Mouse (Mus musculus) heart, postnatal 0 days (tissue): ENCODE results near the gene Sele. TPM values are rescaled to one million over a fixed set of nuclear protein-coding genes. Genes with fewer than 3 reads are reported as not detected.

Experiments used
- ATAC-seq: fragments of 200-750 bp; cut with Nextera tagmentation; 2 replicates; pipeline ENCODE4 v1.8.0; 2017; ENCODE audit warnings: low read depth, moderate number of reproducible peaks, moderate library complexity; ENCODE audit not compliant: insufficient read depth
- DNase-seq: peaks from one replicate; pipeline ENCODE4 v3.0.0-alpha.2; 2016; ENCODE audit warnings: low spot score
- H3K27ac ChIP-seq: fragments of 300-500 bp; sonication (generic); 2 replicates; pipeline ENCODE4 v1.5.1; 2014; ENCODE audit warnings: low read depth, mild to moderate bottlenecking
- H3K27me3 ChIP-seq: fragments of 300-500 bp; sonication (generic); 2 replicates; pipeline ENCODE4 v1.6.1; 2014; ENCODE audit warnings: low read length, mixed read lengths; ENCODE audit not compliant: control insufficient read depth, insufficient read depth
- H3K36me3 ChIP-seq: fragments of 300-500 bp; sonication (generic); replicated peaks from 2 replicates; pipeline ENCODE4 v1.6.1; 2014; ENCODE audit warnings: low read length, mixed read lengths; ENCODE audit not compliant: control insufficient read depth, insufficient read depth
- H3K4me1 ChIP-seq: fragments of 300-500 bp; sonication (generic); 2 replicates; pipeline ENCODE4 v1.6.1; 2014; ENCODE audit warnings: antibody characterized with exemption; ENCODE audit not compliant: control insufficient read depth, insufficient read depth
- H3K4me2 ChIP-seq: fragments of 300-500 bp; sonication (generic); 2 replicates; pipeline ENCODE4 v1.6.1; 2014; ENCODE audit warnings: low read depth, mild to moderate bottlenecking, low read length, moderate library complexity
- H3K4me3 ChIP-seq: fragments of 300-500 bp; sonication (generic); 2 replicates; pipeline ENCODE4 v1.5.1; 2014; ENCODE audit warnings: low read depth, low read length
- H3K9ac ChIP-seq: fragments of 300-500 bp; sonication (generic); replicated peaks from 2 replicates; pipeline ENCODE4 v1.6.1; 2014; ENCODE audit warnings: low read depth, low read length, mixed read lengths
- H3K9me3 ChIP-seq: fragments of 300-500 bp; sonication (generic); replicated peaks from 2 replicates; pipeline ENCODE4 v1.6.1; 2016; ENCODE audit warnings: low read length; ENCODE audit not compliant: control insufficient read depth
- CTCF ChIP-seq: IDR thresholded peaks from 2 replicates; pipeline ENCODE4 v1.5.1; 2016; ENCODE audit warnings: antibody characterized with exemption, control low read depth, low read depth
- EP300 ChIP-seq: IDR thresholded peaks from 2 replicates; pipeline ENCODE4 v1.6.1; 2016; ENCODE audit warnings: antibody characterized with exemption, low read depth
- WGBS: fragments of 180-500 bp; shearing (Covaris S2); extraction: QIAGEN DNeasy Blood & Tissue Kit; methylation state at CpG from one replicate; pipeline ENCODE4 v1.1.7; 2014; 5-methylcytosine and 5-hydroxymethylcytosine counted together
- polyA plus RNA-seq: library from polyadenylated mRNA; unstranded; fragments of >200 nt; fragmentation: Nextera tagmentation; extraction: Ambion mirVana; gene quantifications from 2 replicates; pipeline ENCODE4 v1.2.1, GENCODE M21; 2015
- total RNA-seq: library from RNA; depleted of rRNA; stranded (reverse); fragments of >200 nt; gene quantifications from 2 replicates; pipeline ENCODE4 v1.2.3, GENCODE M21; 2014; ENCODE audit warnings: low replicate concordance

The Sele gene
- total and polyA plus RNA-seq, 2 experiments from 2014 or later: 2.4 to 6.1 TPM

DNA sequence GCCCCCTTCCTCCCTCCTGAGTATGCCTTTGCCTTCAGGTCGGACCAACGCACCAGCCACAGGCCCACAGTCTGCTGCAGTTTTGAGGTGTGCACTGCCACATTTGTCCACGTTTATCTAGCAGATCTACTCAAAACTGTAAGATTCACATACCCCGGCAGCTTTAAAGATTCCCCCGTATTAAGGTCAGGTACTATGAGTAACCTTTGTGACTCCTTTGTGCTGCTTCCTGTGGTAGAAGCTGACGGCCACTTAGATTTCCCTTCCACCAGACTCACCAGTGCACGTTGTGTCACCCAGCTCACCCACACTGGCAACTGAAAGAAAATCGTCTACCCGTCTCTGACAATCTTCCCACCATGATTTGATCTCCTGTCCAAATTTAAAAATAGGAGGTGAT, 25.1 kb downstream of the Sele start:
- Histone ChIP-seq H3K27ac (no peak overlapping the region), H3K4me3 (no peak overlapping the region), H3K27me3 (no peaks in the 10 kb centered on the region), H3K36me3 (no peaks in the 10 kb centered on the region), H3K9ac (no peak overlapping the region), H3K4me2 (no peak overlapping the region), H3K9me3 (no peaks in the 10 kb centered on the region), H3K4me1 (no peaks in the 10 kb centered on the region)
- ATAC-seq (no peak), DNase-seq (no peak)
- 79% methylated on average over 9 of the region's 9 CpGs for WGBS
- TF ChIP-seq EP300 (no peak), CTCF (no peak)

DNA sequence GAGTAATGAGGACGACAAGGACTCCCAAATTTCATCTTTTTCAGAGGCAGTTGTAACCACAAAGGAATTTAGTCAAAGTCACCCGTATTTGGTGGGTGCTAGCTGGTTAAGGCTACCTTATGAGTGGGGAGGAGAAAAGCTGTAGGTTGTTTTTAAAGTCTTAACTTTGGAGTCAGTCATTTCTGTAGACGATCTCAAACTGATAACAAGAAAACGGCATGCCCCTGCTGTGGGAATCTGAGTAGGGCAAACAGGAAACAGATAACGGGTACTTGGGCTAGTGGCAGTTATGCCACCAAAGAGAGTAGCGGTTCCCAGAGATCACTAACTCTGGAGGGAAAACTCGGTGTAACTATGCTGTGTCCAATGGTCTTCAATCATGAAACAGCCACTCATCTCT, 25.8 kb downstream of the Sele start:
- 60% methylated on average over 7 of the region's 7 CpGs for WGBS

DNA sequence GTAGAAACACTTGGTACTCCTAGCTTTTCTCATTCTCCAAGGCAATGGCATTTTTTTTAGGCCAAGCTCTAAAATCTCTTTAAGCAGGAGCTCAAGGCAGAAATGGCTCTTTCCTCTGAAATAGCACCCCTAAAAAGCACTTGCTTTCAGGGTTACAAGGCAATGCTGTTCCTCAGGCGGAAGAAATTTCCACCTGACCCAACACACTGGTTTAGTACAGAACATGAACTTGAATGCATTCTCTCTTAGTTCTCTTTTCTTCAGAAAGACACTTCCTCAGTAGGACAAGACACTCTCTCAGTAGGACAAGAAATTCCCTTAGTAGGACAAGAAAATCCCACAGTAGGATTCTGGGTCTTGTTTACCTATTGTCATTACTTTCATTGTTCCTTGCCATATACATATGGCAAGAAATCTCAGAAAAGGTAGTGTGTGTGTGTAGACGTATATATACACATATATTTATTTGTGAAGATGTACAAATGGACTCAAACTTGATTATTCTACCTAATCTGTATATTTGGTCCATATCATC, 26.6 kb downstream of the Sele start:
- TF ChIP-seq EP300 (no peak), CTCF (no peak)
- ATAC-seq: no peak

More for the DNA sequence above, 25.8 kb downstream of the Sele start:
- no peaks in the 10 kb centered on the region for H3K4me1 ChIP-seq
- no peak overlapping the region for H3K27ac ChIP-seq
- H3K4me3 ChIP-seq: no peak overlapping the region
- H3K9me3 ChIP-seq: no peaks in the 10 kb centered on the region
- DNase-seq (no peak), ATAC-seq (no peak)
- no peak overlapping the region for H3K4me2 ChIP-seq
- no peak for TF ChIP-seq EP300
- TF ChIP-seq CTCF: no peak
- H3K36me3 ChIP-seq: no peaks in the 10 kb centered on the region
- H3K9ac ChIP-seq: no peak overlapping the region
- no peaks in the 10 kb centered on the region for H3K27me3 ChIP-seq

DNA sequence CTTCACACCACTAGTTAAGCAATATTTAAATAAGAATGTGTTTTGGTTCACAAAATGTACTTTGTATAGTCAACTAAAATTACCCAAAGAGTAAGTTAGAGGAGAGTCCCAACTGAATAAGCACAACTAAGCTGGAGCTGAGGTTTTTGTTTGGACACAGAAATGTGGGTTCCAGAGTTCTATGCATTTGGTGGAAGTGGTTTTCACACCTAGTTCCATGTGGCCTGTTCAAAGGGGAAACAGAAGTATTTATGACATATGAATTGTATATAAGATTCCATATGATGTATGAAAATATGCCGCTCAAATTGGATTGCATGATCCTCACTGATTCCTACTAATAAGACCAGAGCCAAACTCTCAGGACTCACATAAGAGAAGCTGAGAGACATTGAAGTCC, 27.4 kb downstream of the Sele start:
- Histone ChIP-seq H3K4me2 (no peak overlapping the region), H3K4me1 (no peaks in the 10 kb centered on the region), H3K27me3 (no peaks in the 10 kb centered on the region), H3K36me3 (no peaks in the 10 kb centered on the region), H3K9ac (no peak overlapping the region), H3K9me3 (no peaks in the 10 kb centered on the region), H3K4me3 (no peak overlapping the region), H3K27ac (no peak overlapping the region)
- 86% methylated on average over 1 of the region's 1 CpGs for WGBS
- TF ChIP-seq CTCF (no peak), EP300 (no peak)
- no peak for DNase-seq
- no peak for ATAC-seq

More for the DNA sequence above, 26.6 kb downstream of the Sele start:
- DNase-seq: no peak
- Histone ChIP-seq H3K27ac (no peak overlapping the region), H3K9me3 (no peaks in the 10 kb centered on the region), H3K9ac (no peak overlapping the region), H3K27me3 (no peaks in the 10 kb centered on the region), H3K4me3 (no peak overlapping the region), H3K4me2 (no peak overlapping the region), H3K36me3 (no peaks in the 10 kb centered on the region), H3K4me1 (no peaks in the 10 kb centered on the region)
- WGBS: 77% methylated on average over 2 of the region's 2 CpGs

DNA sequence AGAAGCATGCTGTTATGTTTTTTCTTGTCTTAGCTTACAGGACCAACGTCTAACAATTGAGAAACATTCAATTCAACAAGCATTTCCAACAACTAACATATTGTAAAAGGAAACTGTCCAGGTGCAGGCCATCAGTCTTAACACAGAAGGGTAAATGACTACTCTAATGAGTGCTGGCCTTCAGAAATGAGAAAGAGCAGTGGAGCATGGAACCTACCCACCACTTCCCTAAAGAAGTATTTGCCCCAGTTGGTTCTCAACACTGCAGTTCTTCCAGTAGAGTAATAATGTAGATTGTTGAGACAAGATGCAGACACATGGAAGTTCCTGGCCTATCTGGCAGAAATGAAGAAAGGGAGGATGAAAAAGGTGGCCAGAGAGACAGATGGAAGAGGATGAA, 28.4 kb downstream of the Sele start:
- H3K27ac ChIP-seq: no peak overlapping the region
- H3K9me3 ChIP-seq: no peaks in the 10 kb centered on the region
- H3K27me3 ChIP-seq: no peaks in the 10 kb centered on the region
- TF ChIP-seq CTCF (no peak), EP300 (no peak)
- no peak overlapping the region for H3K4me3 ChIP-seq
- no peak for ATAC-seq
- no peak overlapping the region for H3K9ac ChIP-seq
- 29% methylated on average over 1 of the region's 1 CpGs for WGBS
- H3K4me2 ChIP-seq: no peak overlapping the region
- no peaks in the 10 kb centered on the region for H3K36me3 ChIP-seq
- DNase-seq: no peak
- no peaks in the 10 kb centered on the region for H3K4me1 ChIP-seq

DNA sequence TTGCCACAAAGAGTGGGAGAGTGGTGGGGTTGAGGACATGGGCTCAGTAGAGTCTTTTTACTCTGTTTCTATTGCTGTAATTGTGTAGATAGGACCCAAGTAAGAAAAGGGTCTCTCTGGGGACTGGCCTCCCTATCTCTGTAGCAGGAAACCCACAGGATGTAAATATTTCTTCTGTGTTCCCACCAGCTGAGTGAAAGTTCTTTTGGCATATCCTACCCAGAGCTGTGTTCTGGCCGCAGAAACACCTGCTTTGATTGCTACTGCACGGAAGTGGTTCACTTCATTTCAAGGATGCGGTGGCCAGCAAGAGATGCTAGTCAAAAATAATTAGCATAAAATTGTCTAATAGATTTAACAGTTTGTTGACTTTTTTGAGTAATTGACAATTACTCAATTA, 29.0 kb downstream of the Sele start:
- H3K9me3 ChIP-seq: no peaks in the 10 kb centered on the region
- no peak for TF ChIP-seq CTCF
- TF ChIP-seq EP300: no peak
- 60% methylated on average over 3 of the region's 3 CpGs for WGBS

More for the DNA sequence above, 29.0 kb downstream of the Sele start:
- Histone ChIP-seq H3K9ac (no peak overlapping the region), H3K27ac (no peak overlapping the region), H3K36me3 (no peaks in the 10 kb centered on the region), H3K4me2 (no peak overlapping the region), H3K4me3 (no peak overlapping the region), H3K27me3 (no peaks in the 10 kb centered on the region), H3K4me1 (no peaks in the 10 kb centered on the region)
- ATAC-seq (no peak), DNase-seq (no peak)
